Mouse (Mus musculus): ENCODE results near the gene Gm49395.

- no peak for TF ChIP-seq CTCF (IDR thresholded peaks at IDR 0.05; ENCODE audit: extremely low read depth, insufficient read length, insufficient replicate concordance, low read depth, low read length)
- TF ChIP-seq POLR2A (IDR thresholded peaks at IDR 0.05; ENCODE audit: low read depth, low read length), result no peak
Observed at GRCm38 (mm10) chr13:115131381-115131780, 29.7 kb upstream of the Gm49395 start.

All from small intestine, adult 2 months (tissue).